Mouse (Mus musculus) megakaryocyte, embryonic 14.5 days (primary cell): ENCODE data around the gene Lsg1.

ENCODE experiments used
- FLI1 ChIP-seq: IDR thresholded peaks from 2 replicates; pipeline ENCODE4 v1.6.1; 2012; ENCODE audit warnings: low read length, inconsistent platforms, mixed read lengths
- GATA1 ChIP-seq: IDR thresholded peaks from 3 replicates; pipeline ENCODE4 v1.6.1; 2012; ENCODE audit warnings: mixed read lengths, low read length, inconsistent platforms, borderline replicate concordance

DNA sequence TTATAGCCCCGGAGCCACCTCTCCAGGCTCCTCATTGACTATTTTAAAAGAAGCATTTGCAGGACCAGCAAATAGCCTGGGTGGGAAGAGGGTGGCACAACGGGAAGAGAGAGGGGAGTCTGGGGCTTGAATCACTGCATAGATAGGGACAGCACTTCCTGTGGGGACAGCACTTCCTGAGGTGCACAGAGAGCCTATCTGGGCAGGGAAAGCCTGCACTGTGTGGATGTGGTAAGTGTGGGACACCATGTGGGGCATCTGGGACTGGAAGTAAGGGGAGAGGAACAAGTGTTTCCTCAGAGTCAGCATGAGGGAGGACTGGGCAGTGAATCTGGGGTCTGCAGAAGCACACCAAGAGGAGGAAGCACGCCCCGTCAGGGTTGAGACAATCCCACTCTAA is 53.8 kb downstream of the Lsg1 start:
- TF ChIP-seq GATA1 (peak; percentile 84; the same call in 2 of the 3 replicates), FLI1 (peak; percentile 25; the same call in 1 of the 2 replicates)
